Mouse (Mus musculus) midbrain, embryonic 13.5 days (tissue): ENCODE measurements around the gene Peli2. TPM values are rescaled to one million over a fixed set of nuclear protein-coding genes. Genes with fewer than 3 reads are reported as not detected.

Experiments used
- ATAC-seq: fragments of 200-750 bp; cut with Nextera tagmentation; 2 replicates; pipeline ENCODE4 v1.8.0; 2017; ENCODE audit warnings: mild to moderate bottlenecking, moderate TSS enrichment, moderate library complexity
- H3K27ac ChIP-seq: fragments of 300-500 bp; sonication (generic); 2 replicates; pipeline ENCODE4 v1.5.1; 2015; ENCODE audit warnings: inconsistent platforms, mild to moderate bottlenecking, moderate library complexity
- H3K27me3 ChIP-seq: fragments of 300-500 bp; sonication (generic); 2 replicates; pipeline ENCODE4 v1.6.1; 2015; ENCODE audit warnings: mild to moderate bottlenecking, inconsistent platforms
- H3K36me3 ChIP-seq: fragments of 300-500 bp; sonication (generic); 2 replicates; pipeline ENCODE4 v1.6.1; 2015; ENCODE audit warnings: mild to moderate bottlenecking, inconsistent platforms
- H3K4me1 ChIP-seq: fragments of 300-500 bp; sonication (generic); replicated peaks from 2 replicates; pipeline ENCODE4 v1.6.1; 2015; ENCODE audit warnings: inconsistent platforms
- H3K4me2 ChIP-seq: fragments of 300-500 bp; sonication (generic); replicated peaks from 2 replicates; pipeline ENCODE4 v1.6.1; 2015; ENCODE audit warnings: moderate library complexity, mild to moderate bottlenecking, inconsistent platforms
- H3K4me3 ChIP-seq: fragments of 300-500 bp; sonication (generic); replicated peaks from 2 replicates; pipeline ENCODE4 v1.5.1; 2015; ENCODE audit warnings: mild to moderate bottlenecking, inconsistent platforms
- H3K9ac ChIP-seq: fragments of 300-500 bp; sonication (generic); replicated peaks from 2 replicates; pipeline ENCODE4 v1.6.1; 2015; ENCODE audit warnings: mild to moderate bottlenecking, inconsistent platforms
- H3K9me3 ChIP-seq: fragments of 300-500 bp; sonication (generic); 2 replicates; pipeline ENCODE4 v1.6.1; 2016; ENCODE audit warnings: mild to moderate bottlenecking, inconsistent platforms
- WGBS: fragments of 180-500 bp; shearing (Covaris S2); methylation state at CpG from one replicate; pipeline ENCODE4 v1.1.7; 2015; 5-methylcytosine and 5-hydroxymethylcytosine counted together
- polyA plus RNA-seq: library from polyadenylated mRNA; unstranded; fragments of >200 nt; fragmentation: Nextera tagmentation; extraction: Ambion mirVana; gene quantifications from 2 replicates; pipeline ENCODE4 v1.2.1, GENCODE M21; 2015

Peli2 gene
- polyA plus RNA-seq, 1 experiment from 2014 or later: 8.3 TPM

DNA sequence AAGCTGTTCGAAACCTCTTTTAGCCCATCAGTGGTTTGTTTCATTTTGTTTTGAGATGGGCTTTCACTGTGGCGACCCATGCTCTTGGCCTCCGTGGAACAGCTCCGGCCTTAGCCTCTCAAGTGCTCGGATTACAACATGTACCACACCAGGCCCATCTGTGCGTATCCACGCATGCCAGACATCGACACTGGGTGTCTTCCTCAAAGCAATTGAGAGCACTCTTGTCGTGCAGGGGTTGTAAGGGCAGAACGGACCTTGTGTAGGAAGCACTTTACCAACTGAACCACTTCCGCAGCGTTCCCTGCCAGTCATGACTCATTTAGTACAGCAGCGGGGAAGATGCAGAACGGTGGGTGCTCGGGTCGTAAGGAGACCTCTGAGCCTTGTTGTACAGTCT lies 78.3 kb downstream of the Peli2 start:
- H3K4me1 ChIP-seq: peaks cover 56% of the 10 kb centered on the region
- no peaks in the 10 kb centered on the region for H3K36me3 ChIP-seq
- WGBS: 57% methylated on average over 16 of the region's 16 CpGs
- no peaks in the 10 kb centered on the region for H3K27me3 ChIP-seq
- no peaks in the 10 kb centered on the region for H3K9me3 ChIP-seq
- H3K4me2 ChIP-seq: no peak overlapping the region
- ATAC-seq: no peak
- no peak overlapping the region for H3K4me3 ChIP-seq
- H3K9ac ChIP-seq: no peak overlapping the region
- 0 out of 2 replicates have a peak overlapping the region, but pooled peaks have one; percentile 5 for H3K27ac ChIP-seq

DNA sequence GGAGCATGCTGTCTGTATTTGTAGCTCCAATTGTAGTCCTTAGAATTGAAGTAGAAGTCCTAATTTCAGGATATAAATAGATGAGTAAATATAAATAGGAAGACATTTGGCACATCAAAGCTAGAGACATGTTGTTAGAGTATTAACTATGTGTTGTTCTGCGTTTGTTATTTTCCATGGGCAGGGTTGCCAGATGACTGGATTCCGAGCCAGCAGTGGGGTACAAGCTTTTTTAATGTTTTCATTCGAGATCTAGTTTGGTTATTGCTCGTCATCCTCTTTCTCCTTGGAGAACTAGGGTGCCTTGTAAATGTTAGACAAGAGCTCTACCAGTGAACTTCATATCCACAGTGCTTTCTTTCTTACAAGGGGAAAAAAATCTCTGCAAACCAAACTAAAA lies 78.9 kb downstream of the Peli2 start:
- no peak overlapping the region for H3K4me3 ChIP-seq
- no peaks in the 10 kb centered on the region for H3K27me3 ChIP-seq
- H3K4me1 ChIP-seq: peaks cover 59% of the 10 kb centered on the region
- H3K9me3 ChIP-seq: no peaks in the 10 kb centered on the region
- 89% methylated on average over 4 of the region's 4 CpGs for WGBS
- H3K9ac ChIP-seq: no peak overlapping the region
- ATAC-seq: no peak
- no peak overlapping the region for H3K4me2 ChIP-seq
- H3K27ac ChIP-seq: no peak overlapping the region
- no peaks in the 10 kb centered on the region for H3K36me3 ChIP-seq

DNA sequence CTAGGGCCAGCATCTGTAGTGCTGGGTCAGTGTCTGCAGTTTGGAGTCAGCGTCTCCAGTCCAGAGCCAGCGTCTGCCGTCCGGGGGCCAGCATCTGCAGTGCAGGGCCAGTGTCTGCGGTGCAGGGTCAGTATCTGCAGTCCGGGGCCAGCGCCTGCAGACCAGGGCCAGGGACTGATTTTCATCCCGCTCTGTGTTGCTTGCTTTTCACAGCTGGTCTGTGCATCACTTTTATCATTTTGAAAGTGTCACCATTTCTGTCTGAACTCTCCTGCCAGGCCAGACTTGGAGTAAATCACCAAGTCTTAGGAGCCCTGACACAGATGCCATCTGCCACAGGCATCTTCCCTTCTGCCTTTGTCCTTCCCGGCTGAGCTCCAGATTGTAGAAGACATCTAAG lies 79.7 kb downstream of the Peli2 start:
- Histone ChIP-seq H3K36me3 (no peaks in the 10 kb centered on the region), H3K9me3 (no peaks in the 10 kb centered on the region), H3K4me1 (peaks cover 65% of the 10 kb centered on the region), H3K4me3 (no peak overlapping the region), H3K4me2 (no peak overlapping the region), H3K27me3 (no peaks in the 10 kb centered on the region), H3K27ac (no peak overlapping the region), H3K9ac (no peak overlapping the region)
- WGBS: 89% methylated on average over 9 of the region's 9 CpGs
- no peak for ATAC-seq

DNA sequence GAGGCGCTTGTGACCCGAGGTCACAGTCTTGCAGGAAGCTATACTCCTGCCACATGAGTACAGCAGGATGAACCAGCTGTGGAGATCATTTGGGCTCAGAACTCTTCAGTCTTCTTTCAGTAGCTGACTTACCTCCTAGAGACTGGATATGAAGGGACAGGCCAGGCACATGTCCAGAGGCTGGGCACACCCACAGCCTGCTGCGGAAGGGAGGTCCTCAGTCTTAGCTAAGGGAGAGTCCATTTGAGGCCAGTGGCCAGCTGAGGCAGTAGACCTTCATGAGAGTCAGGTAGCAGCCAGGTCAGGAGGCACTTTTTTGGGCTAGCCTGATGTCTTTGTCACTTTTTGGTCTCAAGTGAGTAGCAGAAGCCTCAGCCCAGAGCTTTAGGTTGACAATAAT lies 80.2 kb downstream of the Peli2 start:
- H3K9ac ChIP-seq: no peak overlapping the region
- no peak overlapping the region for H3K4me3 ChIP-seq
- no peak overlapping the region for H3K4me2 ChIP-seq
- no peaks in the 10 kb centered on the region for H3K36me3 ChIP-seq
- no peaks in the 10 kb centered on the region for H3K27me3 ChIP-seq
- WGBS: 91% methylated on average over 3 of the region's 3 CpGs
- H3K4me1 ChIP-seq: peaks cover 69% of the 10 kb centered on the region
- no peak for ATAC-seq
- no peaks in the 10 kb centered on the region for H3K9me3 ChIP-seq
- H3K27ac ChIP-seq: no peak overlapping the region

DNA sequence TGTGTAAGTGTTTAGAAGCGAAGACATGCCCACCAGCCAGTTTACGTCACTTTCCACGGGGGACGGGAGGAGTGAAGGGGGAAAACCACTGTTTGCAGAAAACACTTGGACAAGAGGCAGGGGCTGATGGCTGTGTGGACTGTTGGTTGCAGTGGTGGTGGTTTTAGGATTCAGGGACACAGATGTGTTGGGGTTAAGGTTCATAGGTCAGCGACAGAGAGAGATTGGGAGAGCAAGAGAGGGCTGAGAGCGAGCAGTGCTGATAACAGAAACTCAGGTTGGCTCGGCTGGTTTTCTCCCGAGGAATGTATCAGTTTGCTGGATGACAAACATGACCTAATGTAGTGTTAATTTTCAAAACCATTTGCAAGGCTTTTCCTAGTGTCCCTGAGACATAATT lies 80.8 kb downstream of the Peli2 start:
- 94% methylated on average over 8 of the region's 8 CpGs for WGBS
- Histone ChIP-seq H3K27ac (no peak overlapping the region), H3K4me3 (no peak overlapping the region), H3K9ac (no peak overlapping the region), H3K9me3 (no peaks in the 10 kb centered on the region), H3K36me3 (no peaks in the 10 kb centered on the region), H3K4me2 (no peak overlapping the region), H3K27me3 (no peaks in the 10 kb centered on the region), H3K4me1 (peaks cover 69% of the 10 kb centered on the region)
- no peak for ATAC-seq

DNA sequence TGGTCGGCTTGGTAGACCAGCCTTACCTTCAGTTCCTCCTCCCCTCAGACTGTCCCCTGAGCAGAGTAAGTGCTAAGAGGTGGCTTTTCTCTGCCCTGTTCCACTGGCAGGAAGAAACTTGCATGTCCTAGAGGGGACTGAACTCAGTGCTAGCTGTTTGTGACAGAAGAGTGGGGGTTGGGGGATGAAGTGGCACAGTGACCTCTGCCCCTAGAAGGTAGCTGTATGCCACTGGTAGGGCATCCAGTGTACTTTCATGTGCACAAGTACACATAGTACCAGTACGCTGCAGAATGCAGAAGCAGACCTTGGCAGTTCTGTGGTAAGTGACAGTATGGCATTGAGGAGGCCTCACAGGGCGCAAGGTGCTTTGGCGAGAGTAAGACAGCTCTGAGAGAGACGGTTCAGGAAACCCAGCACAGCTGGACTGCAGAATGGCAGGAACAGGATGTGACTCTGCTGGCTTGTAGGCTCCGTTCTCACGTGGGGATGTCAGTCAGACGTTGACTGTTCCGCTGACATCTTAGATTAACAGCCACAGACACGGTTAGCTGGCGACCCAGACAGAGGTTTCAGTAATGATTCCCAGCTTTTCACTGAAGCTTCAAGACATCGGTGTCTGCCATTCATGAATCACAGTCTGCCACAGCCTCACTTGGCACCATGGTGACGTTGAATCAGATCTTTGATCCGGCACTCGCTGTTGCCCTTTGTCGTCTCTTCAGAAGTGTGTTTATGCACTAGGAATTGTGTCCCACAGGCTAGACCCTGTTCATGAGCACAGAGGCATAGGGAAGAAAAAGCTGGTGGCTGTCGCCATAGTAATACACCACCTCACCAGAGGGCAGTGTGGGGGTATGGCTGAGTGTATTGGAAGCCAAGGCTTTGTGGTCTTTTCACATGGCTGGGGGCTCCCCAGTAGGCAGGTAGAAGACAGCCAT lies 81.7 kb downstream of the Peli2 start:
- Histone ChIP-seq H3K4me2 (no peak overlapping the region), H3K9me3 (no peaks in the 10 kb centered on the region), H3K27me3 (no peaks in the 10 kb centered on the region), H3K9ac (no peak overlapping the region), H3K27ac (no peak overlapping the region; the same call in 1 of the 2 replicates), H3K36me3 (no peaks in the 10 kb centered on the region), H3K4me1 (peaks cover 72% of the 10 kb centered on the region), H3K4me3 (no peak overlapping the region)
- 48% methylated on average over 17 of the region's 17 CpGs for WGBS
- ATAC-seq: peak; percentile 40

DNA sequence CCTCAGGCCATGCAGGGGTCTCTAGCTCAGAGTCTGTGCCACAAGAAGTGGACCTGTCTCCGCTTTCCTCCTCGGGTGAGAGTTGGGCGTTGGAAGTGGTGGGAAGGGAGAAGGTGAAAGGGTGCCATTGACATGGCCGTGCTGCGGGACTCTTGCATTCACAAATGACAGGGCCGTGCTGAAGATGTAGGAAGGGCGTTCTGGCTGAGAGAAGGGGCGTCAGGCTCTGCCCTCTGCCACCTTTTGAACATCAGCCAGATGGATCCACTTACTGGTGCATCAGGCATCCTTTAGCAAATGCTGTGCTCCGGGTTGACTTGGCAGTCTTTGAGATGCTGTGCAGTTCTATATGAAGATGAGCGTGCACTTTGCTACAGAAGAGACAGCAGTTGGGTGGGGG lies 84.4 kb downstream of the Peli2 start:
- ATAC-seq: no peak
- WGBS: 90% methylated on average over 10 of the region's 10 CpGs
- Histone ChIP-seq H3K27ac (no peak overlapping the region), H3K36me3 (no peaks in the 10 kb centered on the region), H3K4me1 (peaks cover 58% of the 10 kb centered on the region), H3K9ac (0 out of 2 replicates have a peak overlapping the region, but pooled peaks have one; percentile 8), H3K4me2 (no peak overlapping the region), H3K27me3 (no peaks in the 10 kb centered on the region), H3K4me3 (no peak overlapping the region), H3K9me3 (no peaks in the 10 kb centered on the region)

DNA sequence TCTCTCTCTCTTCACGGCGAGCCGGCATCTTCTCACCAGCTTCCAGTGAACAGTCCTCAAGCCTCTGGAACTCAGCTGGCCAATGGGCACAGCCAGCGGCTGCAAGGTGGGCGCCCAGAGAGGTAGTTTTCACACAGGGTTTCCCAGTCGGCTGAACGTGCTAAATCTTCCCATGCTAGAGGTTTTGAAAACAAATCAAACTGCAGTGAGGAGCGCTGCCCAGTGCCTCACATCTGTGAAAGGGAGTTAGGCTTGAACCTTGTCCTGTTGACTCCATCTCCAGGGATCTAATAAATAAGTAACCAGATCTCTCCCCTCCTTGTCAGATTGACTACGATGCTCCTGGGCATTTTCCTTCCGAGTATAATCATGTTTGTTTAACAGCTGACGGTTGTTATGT lies 85.0 kb downstream of the Peli2 start:
- Histone ChIP-seq H3K4me1 (peaks cover 57% of the 10 kb centered on the region), H3K36me3 (no peaks in the 10 kb centered on the region), H3K9me3 (no peaks in the 10 kb centered on the region), H3K9ac (no peak overlapping the region), H3K4me2 (no peak overlapping the region), H3K4me3 (no peak overlapping the region), H3K27me3 (no peaks in the 10 kb centered on the region), H3K27ac (no peak overlapping the region)
- no peak for ATAC-seq
- WGBS: 66% methylated on average over 11 of the region's 11 CpGs

DNA sequence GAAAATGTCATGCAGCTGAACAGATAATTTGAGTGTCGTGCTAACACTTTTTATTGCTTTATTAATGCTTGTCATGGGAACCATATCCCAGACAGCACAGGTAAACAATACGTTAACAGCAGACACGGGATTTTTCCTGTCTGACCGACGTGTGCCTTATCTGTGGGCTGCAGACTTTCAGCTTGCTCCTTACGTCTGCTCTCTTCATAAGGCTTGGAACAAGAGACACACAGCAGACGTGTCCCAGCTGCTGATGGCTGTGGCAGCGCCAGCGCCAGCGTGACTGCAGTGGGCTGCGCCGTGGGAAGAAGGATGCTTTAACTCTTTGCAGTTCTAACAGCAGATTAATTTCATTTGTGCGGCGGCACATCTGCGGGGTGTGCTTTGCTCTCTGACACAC lies 86.5 kb downstream of the Peli2 start:
- H3K4me1 ChIP-seq: peaks cover 50% of the 10 kb centered on the region
- no peaks in the 10 kb centered on the region for H3K27me3 ChIP-seq
- H3K9ac ChIP-seq: no peak overlapping the region
- H3K4me2 ChIP-seq: peak overlapping the region; percentile 28
- H3K36me3 ChIP-seq: no peaks in the 10 kb centered on the region
- peak overlapping the region; percentile 42 for H3K27ac ChIP-seq
- ATAC-seq: peak; percentile 65
- H3K9me3 ChIP-seq: no peaks in the 10 kb centered on the region
- H3K4me3 ChIP-seq: no peak overlapping the region
- WGBS: 30% methylated on average over 15 of the region's 15 CpGs

DNA sequence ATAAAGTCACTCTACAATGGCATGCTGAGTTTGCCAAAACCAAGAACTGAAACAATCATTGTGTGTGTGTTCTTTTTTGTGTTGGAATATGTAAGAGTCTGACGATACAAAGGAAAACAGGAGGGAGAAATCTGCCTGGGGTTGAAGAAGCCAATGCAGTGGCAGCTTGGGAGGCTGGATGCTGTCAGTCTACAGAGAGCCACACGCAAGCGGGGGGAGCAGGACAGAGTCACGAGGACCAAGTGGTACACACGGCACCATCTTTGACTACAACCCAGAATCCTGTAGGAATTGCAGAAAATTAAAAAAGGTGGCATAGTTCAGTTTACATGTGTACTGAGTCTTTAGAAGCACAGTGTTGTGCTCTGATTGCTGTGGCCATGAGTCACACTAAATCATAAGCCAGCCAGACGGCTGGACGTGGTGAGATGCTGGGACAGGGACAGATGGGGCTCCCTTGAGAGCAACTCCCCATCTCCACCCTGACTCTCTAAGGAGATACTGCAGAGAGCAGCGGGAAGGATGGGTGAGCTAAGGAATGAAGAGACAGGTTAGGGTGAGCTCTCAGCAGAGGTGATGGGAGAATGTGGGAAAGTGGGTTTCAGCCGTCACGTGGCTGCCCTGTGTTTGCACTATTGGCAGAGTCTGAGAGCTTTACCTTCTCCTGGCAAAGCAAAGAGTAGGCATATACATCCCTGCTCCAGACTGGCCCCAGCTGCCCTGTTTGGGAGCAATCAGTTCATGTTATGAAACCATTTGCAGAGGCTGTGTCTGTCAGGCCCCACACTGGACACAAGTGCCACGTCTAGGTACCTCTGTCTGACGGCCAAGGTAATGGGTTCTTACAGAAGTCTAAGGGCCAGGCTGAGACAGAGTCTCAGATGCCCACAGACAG lies 87.4 kb downstream of the Peli2 start:
- H3K36me3 ChIP-seq: no peaks in the 10 kb centered on the region
- H3K4me1 ChIP-seq: peaks cover 42% of the 10 kb centered on the region
- WGBS: 74% methylated on average over 12 of the region's 12 CpGs
- no peak overlapping the region for H3K4me3 ChIP-seq
- H3K9ac ChIP-seq: no peak overlapping the region
- H3K27me3 ChIP-seq: no peaks in the 10 kb centered on the region
- H3K27ac ChIP-seq: peak overlapping the region; percentile 42
- no peaks in the 10 kb centered on the region for H3K9me3 ChIP-seq
- ATAC-seq: 0 out of 2 replicates have a peak, but pooled peaks have one; percentile 19
- H3K4me2 ChIP-seq: peak overlapping the region; percentile 28; the same call in 1 of the 2 replicates

DNA sequence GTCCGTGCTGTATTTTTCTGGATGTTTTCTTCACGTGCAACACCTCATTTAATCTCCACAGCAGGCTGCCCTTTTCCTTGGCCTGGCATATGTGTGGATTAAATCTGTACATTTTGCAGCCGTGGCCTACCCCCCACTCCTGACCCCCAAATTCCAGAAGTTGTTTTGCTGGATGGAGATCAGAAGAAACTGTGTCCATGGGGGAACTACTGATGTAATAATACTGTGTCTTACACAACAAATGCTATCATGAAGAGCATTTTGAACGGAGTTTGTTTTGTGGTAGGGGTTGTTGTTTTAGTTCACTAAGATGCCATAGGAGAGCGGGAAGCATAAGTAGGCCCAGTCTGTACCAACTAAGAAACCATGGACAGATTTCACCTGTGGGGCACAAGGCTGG lies 88.8 kb downstream of the Peli2 start:
- no peaks in the 10 kb centered on the region for H3K36me3 ChIP-seq
- 0 out of 2 replicates have a peak overlapping the region, but pooled peaks have one; percentile 5 for H3K9ac ChIP-seq
- no peak for ATAC-seq
- no peaks in the 10 kb centered on the region for H3K9me3 ChIP-seq
- H3K4me3 ChIP-seq: no peak overlapping the region
- 88% methylated on average over 5 of the region's 5 CpGs for WGBS
- peaks cover 37% of the 10 kb centered on the region for H3K4me1 ChIP-seq
- no peak overlapping the region for H3K4me2 ChIP-seq
- H3K27ac ChIP-seq: no peak overlapping the region
- H3K27me3 ChIP-seq: no peaks in the 10 kb centered on the region

DNA sequence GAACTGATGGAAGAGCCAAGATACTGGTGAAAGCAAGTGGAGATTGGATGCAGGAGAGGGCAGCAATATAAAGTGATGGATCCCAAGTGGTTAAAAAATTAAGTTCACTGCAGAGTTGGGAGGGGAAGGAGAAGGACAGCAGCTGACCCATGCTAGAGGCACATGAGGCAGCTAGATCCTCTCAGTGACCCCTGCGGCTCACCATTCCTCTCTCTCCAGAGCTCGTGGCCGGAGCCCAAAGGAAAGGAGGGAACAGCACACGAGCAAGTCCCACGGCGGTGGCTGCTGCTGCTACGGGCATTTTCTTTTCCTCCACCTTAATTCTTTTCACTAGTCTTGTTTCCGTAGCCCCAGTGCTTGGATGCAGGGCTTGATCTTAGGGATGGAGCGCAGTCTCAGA lies 89.5 kb downstream of the Peli2 start:
- no peak overlapping the region for H3K9ac ChIP-seq
- H3K4me2 ChIP-seq: no peak overlapping the region
- no peaks in the 10 kb centered on the region for H3K9me3 ChIP-seq
- H3K36me3 ChIP-seq: no peaks in the 10 kb centered on the region
- peaks cover 31% of the 10 kb centered on the region for H3K4me1 ChIP-seq
- H3K27ac ChIP-seq: no peak overlapping the region
- 85% methylated on average over 9 of the region's 9 CpGs for WGBS
- no peak overlapping the region for H3K4me3 ChIP-seq
- H3K27me3 ChIP-seq: no peaks in the 10 kb centered on the region
- ATAC-seq: no peak
